Mouse (Mus musculus) kidney, postnatal 0 days (tissue): ENCODE measurements around the gene Usp37. TPM values are rescaled to one million over a fixed set of nuclear protein-coding genes. Genes with fewer than 3 reads are reported as not detected.

Source experiments
- ATAC-seq: fragments of 200-750 bp; cut with Nextera tagmentation; replicated peaks from 2 replicates; pipeline ENCODE4 v1.8.0; 2017; ENCODE audit warnings: low read depth, moderate number of reproducible peaks, moderate TSS enrichment, moderate library complexity; ENCODE audit not compliant: low FRiP score
- DNase-seq: peaks from one replicate; pipeline ENCODE4 v3.0.0-alpha.2; 2016; ENCODE audit warnings: low spot score
- H3K27ac ChIP-seq: fragments of 300-500 bp; sonication (generic); 2 replicates; pipeline ENCODE4 v1.5.1; 2014; ENCODE audit warnings: mild to moderate bottlenecking
- H3K27me3 ChIP-seq: fragments of 300-500 bp; sonication (generic); 2 replicates; pipeline ENCODE4 v1.6.1; 2014; ENCODE audit warnings: low read length, mixed read lengths; ENCODE audit not compliant: insufficient read depth
- H3K36me3 ChIP-seq: fragments of 300-500 bp; sonication (generic); 2 replicates; pipeline ENCODE4 v1.6.1; 2014; ENCODE audit warnings: low read length, mixed read lengths; ENCODE audit not compliant: insufficient read depth
- H3K4me1 ChIP-seq: fragments of 300-500 bp; sonication (generic); replicated peaks from 2 replicates; pipeline ENCODE4 v1.6.1; 2014; ENCODE audit warnings: antibody characterized with exemption, low read length, mixed read lengths; ENCODE audit not compliant: insufficient read depth
- H3K4me2 ChIP-seq: fragments of 300-500 bp; sonication (generic); 2 replicates; pipeline ENCODE4 v1.6.1; 2014; ENCODE audit warnings: mild to moderate bottlenecking, low read length, moderate library complexity, mixed read lengths
- H3K4me3 ChIP-seq: fragments of 300-500 bp; sonication (generic); replicated peaks from 2 replicates; pipeline ENCODE4 v1.5.1; 2014; ENCODE audit warnings: low read depth, low read length
- H3K9ac ChIP-seq: fragments of 300-500 bp; sonication (generic); 2 replicates; pipeline ENCODE4 v1.6.1; 2014; ENCODE audit warnings: low read depth, low read length
- H3K9me3 ChIP-seq: fragments of 300-500 bp; sonication (generic); replicated peaks from 2 replicates; pipeline ENCODE4 v1.6.1; 2016; ENCODE audit warnings: low read length, inconsistent platforms, mixed read lengths
- CTCF ChIP-seq: IDR thresholded peaks from 2 replicates; pipeline ENCODE4 v1.5.1; 2016; ENCODE audit warnings: antibody characterized with exemption, low read depth, mild to moderate bottlenecking, moderate library complexity
- WGBS: fragments of 180-500 bp; shearing (Covaris S2); extraction: QIAGEN DNeasy Blood & Tissue Kit; methylation state at CpG from one replicate; pipeline ENCODE4 v1.1.7; 2014; 5-methylcytosine and 5-hydroxymethylcytosine counted together
- polyA plus RNA-seq: library from polyadenylated mRNA; unstranded; fragments of >200 nt; fragmentation: Nextera tagmentation; extraction: Ambion mirVana; gene quantifications from 2 replicates; pipeline ENCODE4 v1.2.1, GENCODE M21; 2015

The Usp37 gene
- polyA plus RNA-seq, 1 experiment from 2014 or later: 17.4 TPM

DNA sequence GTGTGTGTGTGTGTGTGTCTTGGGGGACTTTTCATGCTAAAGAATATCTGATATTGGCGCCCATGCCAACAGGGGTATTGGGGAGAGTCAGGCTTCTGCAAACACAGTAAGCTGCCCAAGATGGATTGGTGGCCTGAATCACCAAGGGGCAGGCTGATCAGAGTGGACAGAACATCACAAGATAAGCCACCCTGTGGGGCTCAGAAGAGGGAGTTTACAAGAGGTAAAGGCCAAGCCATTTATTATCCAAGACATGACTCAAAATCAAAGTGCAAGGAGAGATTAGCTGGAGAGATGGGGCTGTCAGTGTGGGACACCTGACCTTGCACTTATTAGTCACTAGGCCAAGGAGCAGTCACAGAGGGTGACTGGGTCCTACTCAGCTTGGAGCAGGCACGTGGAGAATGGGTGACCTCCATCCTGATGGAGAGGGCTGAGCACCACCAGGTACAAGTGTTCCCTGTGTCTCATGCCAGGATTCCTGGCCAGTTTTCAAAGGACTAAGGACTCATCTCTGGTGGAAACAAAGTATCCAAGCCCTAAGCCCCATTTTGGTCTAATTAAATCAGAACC is 132.2 kb downstream of the Usp37 start:
- no peak for ATAC-seq
- no peak overlapping the region for H3K4me2 ChIP-seq
- no peaks in the 10 kb centered on the region for H3K27me3 ChIP-seq
- no peaks in the 10 kb centered on the region for H3K9me3 ChIP-seq
- no peaks in the 10 kb centered on the region for H3K36me3 ChIP-seq
- TF ChIP-seq CTCF: no peak
- 57% methylated on average over 2 of the region's 2 CpGs for WGBS
- H3K4me3 ChIP-seq: no peak overlapping the region
- H3K9ac ChIP-seq: no peak overlapping the region
- no peak for DNase-seq
- no peak overlapping the region for H3K27ac ChIP-seq
- no peaks in the 10 kb centered on the region for H3K4me1 ChIP-seq

DNA sequence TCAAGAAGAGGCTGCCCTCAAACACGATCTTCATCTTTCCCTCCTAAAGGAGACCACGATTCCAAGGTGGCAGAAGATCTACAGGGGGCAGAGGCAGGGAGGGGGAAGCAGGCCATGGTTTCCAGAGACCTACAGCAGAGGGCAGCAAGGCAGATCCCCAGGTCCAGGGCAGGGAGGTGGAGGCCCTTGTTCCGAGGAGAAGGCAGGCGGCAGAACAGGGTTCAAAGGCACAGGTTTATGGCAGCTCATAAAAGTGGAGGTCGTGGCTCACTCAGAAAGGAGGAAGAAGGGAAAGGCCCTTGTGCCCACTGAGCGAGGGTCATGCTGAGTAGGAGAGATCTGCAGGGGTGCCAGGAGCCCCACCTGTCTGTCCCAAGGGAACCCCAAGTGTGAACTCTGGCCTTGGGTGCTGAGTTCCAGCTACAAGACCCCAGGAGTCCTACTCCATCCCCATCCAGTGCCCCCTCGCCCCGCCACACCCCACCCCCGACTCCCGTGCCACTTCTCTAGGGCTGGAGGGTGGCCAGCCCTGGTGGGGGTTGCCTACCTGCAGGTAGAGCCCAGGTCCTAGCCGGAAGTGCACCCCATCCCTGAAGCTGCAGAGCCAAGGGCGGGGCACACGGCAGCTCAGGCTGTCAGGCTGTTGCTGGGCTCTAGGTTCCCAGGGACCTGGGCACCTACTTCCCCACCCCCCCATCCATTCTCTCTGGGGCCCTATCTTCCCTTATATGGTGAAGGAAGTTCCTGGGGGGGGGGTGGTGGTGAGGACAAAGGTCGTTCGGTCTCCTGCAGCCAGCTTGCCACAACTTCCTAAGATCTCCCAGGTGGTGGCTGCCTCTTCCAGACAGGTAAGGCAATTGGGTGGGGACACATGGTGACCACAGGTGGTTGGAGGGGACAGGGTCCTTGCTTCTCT is 135.2 kb downstream of the Usp37 start, which contains the start of gene Vil1:
Gene Vil1, plus strand, starts transcription at position 788 of the 916 bp plus-strand sequence.
- Histone ChIP-seq H3K36me3 (no peaks in the 10 kb centered on the region), H3K9me3 (no peaks in the 10 kb centered on the region), H3K27me3 (no peaks in the 10 kb centered on the region), H3K4me2 (peak within 1 kb of the TSS; percentile 6; the same call in 1 of the 2 replicates), H3K27ac (no peak within 1 kb of the TSS), H3K9ac (peak within 1 kb of the TSS; percentile 31; the same call in 1 of the 2 replicates), H3K4me1 (no peaks in the 10 kb centered on the region), H3K4me3 (no peak within 1 kb of the TSS)
- ATAC-seq (peak; percentile 51), DNase-seq (no peak)
- peak; percentile 25; the same call in 1 of the 2 replicates for TF ChIP-seq CTCF
- 32% methylated on average over 13 of the region's 15 CpGs for WGBS

DNA sequence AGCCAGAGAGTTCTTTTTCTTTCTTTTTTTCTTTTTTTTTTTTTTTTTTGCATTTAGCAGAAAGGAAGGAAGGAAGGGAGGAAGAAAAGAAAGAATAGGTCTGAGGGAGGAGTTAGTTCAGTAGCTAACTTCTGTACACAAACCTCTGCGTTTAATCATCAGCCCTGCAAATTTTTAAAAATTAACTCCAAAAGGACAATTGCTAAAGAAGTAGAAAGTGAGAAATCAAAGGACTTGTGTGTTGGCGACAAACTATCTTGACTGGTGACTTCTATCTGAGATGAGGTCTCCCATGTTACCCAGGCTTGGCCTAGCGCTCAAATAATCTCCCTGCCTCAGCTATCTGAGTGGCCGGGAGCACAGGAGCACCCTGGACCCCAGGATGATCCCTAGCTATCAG is 139.9 kb downstream of the Usp37 start:
- Histone ChIP-seq H3K27me3 (no peaks in the 10 kb centered on the region), H3K4me2 (no peak overlapping the region), H3K4me3 (no peak overlapping the region), H3K4me1 (no peaks in the 10 kb centered on the region), H3K9ac (no peak overlapping the region), H3K27ac (no peak overlapping the region), H3K9me3 (no peaks in the 10 kb centered on the region), H3K36me3 (no peaks in the 10 kb centered on the region)
- WGBS: 84% methylated on average over 4 of the region's 4 CpGs
- DNase-seq (no peak), ATAC-seq (no peak)
- no peak for TF ChIP-seq CTCF

DNA sequence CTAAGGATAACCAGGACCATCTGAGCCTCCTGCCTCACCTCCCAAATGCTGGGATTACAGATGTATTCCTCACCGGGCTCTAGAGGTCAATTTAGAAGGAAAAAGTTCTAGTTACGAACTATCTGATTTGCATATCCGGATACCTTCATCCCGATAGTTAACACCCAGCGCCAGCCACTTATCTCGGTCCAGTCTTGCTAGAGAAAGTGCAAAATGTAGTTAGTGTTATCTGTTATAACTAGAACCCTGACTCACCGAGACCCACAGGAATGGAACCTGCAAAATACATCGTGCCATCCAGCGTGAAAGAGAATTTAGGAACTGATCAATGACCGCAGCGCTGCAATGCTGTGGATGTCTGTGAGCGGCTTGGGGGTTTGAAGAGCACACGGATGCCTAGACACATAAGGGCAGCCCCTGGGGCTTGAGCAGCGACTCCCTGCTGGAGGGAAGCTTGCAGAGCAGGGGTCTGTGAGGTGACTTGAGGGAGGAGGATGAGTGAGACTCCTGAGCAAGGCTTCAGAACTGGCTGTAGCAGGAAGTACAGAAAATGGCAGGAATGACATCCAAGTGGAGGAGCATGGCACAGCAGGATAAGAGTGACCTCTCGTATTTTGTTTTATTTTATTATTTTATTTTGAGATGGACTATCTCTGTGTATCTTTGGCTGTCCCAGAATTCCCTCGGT is 142.9 kb downstream of the Usp37 start:
- Histone ChIP-seq H3K27me3 (no peaks in the 10 kb centered on the region), H3K36me3 (no peaks in the 10 kb centered on the region)

DNA sequence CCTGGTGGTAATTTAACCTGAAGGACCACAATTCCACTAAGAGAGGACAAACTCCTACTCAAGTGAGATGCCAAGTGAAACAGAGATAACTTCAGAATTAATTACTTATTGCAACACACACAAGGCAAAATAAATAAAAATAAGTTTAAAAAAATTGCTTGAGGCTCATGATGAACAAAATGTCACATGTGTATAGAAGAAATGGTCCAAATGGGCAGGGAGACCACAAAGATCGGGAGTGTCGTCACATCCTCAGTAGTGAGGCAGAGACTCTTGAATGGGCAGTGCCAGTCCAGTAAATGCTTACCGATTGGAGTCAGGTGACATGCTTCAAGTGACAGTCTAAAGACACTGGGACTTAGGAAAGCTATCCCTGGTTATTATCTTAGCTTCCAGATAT is 143.6 kb downstream of the Usp37 start:
- Histone ChIP-seq H3K27me3 (no peaks in the 10 kb centered on the region), H3K36me3 (no peaks in the 10 kb centered on the region), H3K9ac (no peak overlapping the region), H3K4me1 (no peaks in the 10 kb centered on the region), H3K27ac (no peak overlapping the region), H3K4me3 (no peak overlapping the region), H3K4me2 (no peak overlapping the region), H3K9me3 (no peaks in the 10 kb centered on the region)
- no peak for TF ChIP-seq CTCF
- WGBS: 75% methylated on average over 3 of the region's 3 CpGs
- ATAC-seq: no peak
- DNase-seq: no peak

More for the DNA sequence above, 142.9 kb downstream of the Usp37 start:
- no peak overlapping the region for H3K9ac ChIP-seq
- H3K4me2 ChIP-seq: no peak overlapping the region
- H3K4me3 ChIP-seq: no peak overlapping the region
- no peak overlapping the region for H3K27ac ChIP-seq
- ATAC-seq (no peak), DNase-seq (no peak)
- 56% methylated on average over 16 of the region's 16 CpGs for WGBS
- no peaks in the 10 kb centered on the region for H3K4me1 ChIP-seq
- TF ChIP-seq CTCF: no peak
- no peaks in the 10 kb centered on the region for H3K9me3 ChIP-seq

DNA sequence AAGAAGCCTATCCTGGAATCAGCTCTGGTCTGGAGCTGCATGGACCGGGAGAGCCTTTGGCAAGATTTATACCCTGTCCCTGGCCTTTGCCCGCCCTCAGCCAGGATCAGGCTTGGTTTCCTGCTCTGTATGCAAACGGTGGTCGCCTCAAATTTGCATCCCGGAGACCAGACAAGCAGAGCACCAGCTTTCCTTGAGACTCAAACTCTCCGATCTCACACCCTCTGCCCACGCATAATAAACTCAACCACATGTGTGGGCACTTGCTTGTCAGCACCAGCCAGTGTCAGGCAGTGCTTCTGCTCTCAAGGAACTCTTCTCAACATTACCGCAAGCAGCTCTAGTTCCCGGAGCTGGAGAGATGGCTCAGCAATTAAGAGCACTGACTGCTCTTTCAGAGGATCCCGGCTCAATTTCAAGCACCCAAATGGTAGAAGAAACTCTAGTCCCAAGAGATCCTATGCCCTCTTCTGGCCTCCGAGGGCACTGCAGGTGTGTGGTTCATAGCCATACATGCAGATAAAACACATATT is 146.1 kb downstream of the Usp37 start:
- Histone ChIP-seq H3K4me1 (0 out of 2 replicates have a peak, but pooled peaks cover 5% of the 10 kb centered on the region), H3K9me3 (no peaks in the 10 kb centered on the region), H3K9ac (peak overlapping the region; percentile 13; the same call in 1 of the 2 replicates), H3K36me3 (peaks cover 15% of the 10 kb centered on the region), H3K27me3 (no peaks in the 10 kb centered on the region), H3K27ac (peak overlapping the region; percentile 89), H3K4me2 (peak overlapping the region; percentile 54), H3K4me3 (peak overlapping the region; percentile 29)
- ATAC-seq: peak; percentile 49
- peak; percentile 79 for DNase-seq
- TF ChIP-seq CTCF: peak; percentile 79
- 3% methylated on average over 11 of the region's 11 CpGs for WGBS
